Mouse (Mus musculus): ENCODE results near the gene Gnat2. TPM values are rescaled to one million over a fixed set of nuclear protein-coding genes. Genes with fewer than 3 reads are reported as not detected.
A peak's percentile ranks its signal among the peaks of the same experiment; 100 is the strongest.

The Gnat2 gene
- polyA plus RNA-seq, 1 experiment from 2014 or later, result 1.3 TPM

DNA sequence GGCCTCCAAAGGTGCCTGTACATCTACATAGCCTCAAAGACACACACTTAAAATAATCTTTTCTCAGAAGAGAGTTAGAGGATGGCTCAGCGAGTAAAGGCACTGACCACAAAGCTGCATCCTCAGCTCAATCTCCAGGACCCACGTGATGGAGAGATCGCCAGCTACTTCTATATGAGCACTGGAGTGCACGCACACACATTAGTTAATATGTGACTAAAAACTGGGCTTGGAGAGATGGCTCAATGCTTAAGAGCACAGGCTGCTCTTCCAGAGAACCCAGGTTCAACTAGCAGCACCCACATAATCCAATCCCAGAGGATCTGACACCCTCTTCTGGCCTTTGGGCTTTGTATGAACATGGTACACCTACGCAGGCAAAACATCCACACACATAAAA is 38.6 kb downstream of the Gnat2 start:
- 91% methylated on average over 5 of the region's 5 CpGs for whole genome bisulfite sequencing (ENCODE audit: insufficient replicate concordance)
- no peak overlapping the region for H3K4me3 ChIP-seq (ENCODE audit: low read depth, low read length)
- no peak overlapping the region for H3K9ac ChIP-seq (ENCODE audit: low read depth, low read length)

GRCm38 (mm10) chr3:108131821-108132220 is 39.2 kb downstream of the Gnat2 start:
- no peaks in the 10 kb centered on the region for H3K9me3 ChIP-seq (replicated peaks; ENCODE audit: control insufficient read depth, low read length)
- H3K27ac ChIP-seq (ENCODE audit: low read depth, low read length), result peak overlapping the region; percentile 42; the same call in 1 of the 2 replicates
- WGBS (ENCODE audit: insufficient replicate concordance), result 33% methylated on average over 1 of the region's 1 CpGs
- H3K4me2 ChIP-seq, result no peak overlapping the region
- ATAC-seq (replicated peaks; ENCODE audit: insufficient number of reproducible peaks, low FRiP score, low TSS enrichment), result no peak
- 0 out of 2 replicates have a peak overlapping the region, but pooled peaks have one; percentile 22 for H3K9ac ChIP-seq (ENCODE audit: low read depth, low read length)
- H3K27me3 ChIP-seq (ENCODE audit: control insufficient read depth, insufficient read depth, low read length), result no peaks in the 10 kb centered on the region
- peaks cover 44% of the 10 kb centered on the region for H3K4me1 ChIP-seq (ENCODE audit: control insufficient read depth, insufficient read depth, low read length)
- no peaks in the 10 kb centered on the region for H3K36me3 ChIP-seq (ENCODE audit: control insufficient read depth, insufficient read depth, low read length)
- H3K4me3 ChIP-seq (ENCODE audit: low read depth, low read length), result no peak overlapping the region

More for the DNA sequence above, 38.6 kb downstream of the Gnat2 start:
- Histone ChIP-seq H3K27ac (ENCODE audit: low read depth, low read length) (no peak overlapping the region), H3K36me3 (ENCODE audit: control insufficient read depth, insufficient read depth, low read length) (no peaks in the 10 kb centered on the region), H3K9me3 (replicated peaks; ENCODE audit: control insufficient read depth, low read length) (no peaks in the 10 kb centered on the region), H3K4me2 (no peak overlapping the region), H3K27me3 (ENCODE audit: control insufficient read depth, insufficient read depth, low read length) (no peaks in the 10 kb centered on the region), H3K4me1 (ENCODE audit: control insufficient read depth, insufficient read depth, low read length) (peaks cover 44% of the 10 kb centered on the region)
- no peak for ATAC-seq (replicated peaks; ENCODE audit: insufficient number of reproducible peaks, low FRiP score, low TSS enrichment)

DNA sequence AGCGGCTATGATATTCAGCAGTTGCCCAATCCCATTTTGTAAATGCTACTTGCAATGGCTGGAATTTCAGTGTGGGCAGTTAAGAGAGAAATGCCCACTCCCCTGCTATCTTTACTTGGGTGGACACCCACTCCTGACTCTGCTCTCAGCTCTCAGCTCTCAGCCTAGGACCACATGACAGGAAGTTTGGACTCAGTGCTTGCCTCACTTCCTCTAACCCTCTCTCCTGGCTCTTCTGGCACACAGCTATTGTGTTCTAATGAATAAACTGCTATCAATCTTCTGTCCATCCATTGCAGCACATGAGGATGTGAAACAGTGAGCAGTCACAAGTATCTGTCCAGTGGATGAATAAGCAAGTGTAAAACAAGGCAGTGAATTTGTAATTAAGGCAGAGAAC is 39.9 kb downstream of the Gnat2 start:
- no peaks in the 10 kb centered on the region for H3K36me3 ChIP-seq (ENCODE audit: control insufficient read depth, insufficient read depth, low read length)
- no peaks in the 10 kb centered on the region for H3K27me3 ChIP-seq (ENCODE audit: control insufficient read depth, insufficient read depth, low read length)
- H3K27ac ChIP-seq (ENCODE audit: low read depth, low read length), result peak overlapping the region; percentile 42
- ATAC-seq (replicated peaks; ENCODE audit: insufficient number of reproducible peaks, low FRiP score, low TSS enrichment), result no peak
- no peaks in the 10 kb centered on the region for H3K9me3 ChIP-seq (replicated peaks; ENCODE audit: control insufficient read depth, low read length)
- no peak overlapping the region for H3K4me3 ChIP-seq (ENCODE audit: low read depth, low read length)
- H3K9ac ChIP-seq (ENCODE audit: low read depth, low read length), result no peak overlapping the region
- no peak overlapping the region for H3K4me2 ChIP-seq
- H3K4me1 ChIP-seq (ENCODE audit: control insufficient read depth, insufficient read depth, low read length), result peaks cover 44% of the 10 kb centered on the region
- WGBS (ENCODE audit: insufficient replicate concordance), result 65% methylated on average over 1 of the region's 1 CpGs

GRCm38 (mm10) chr3:108134701-108135100 is 42.1 kb downstream of the Gnat2 start:
- no peak; the same call in 1 of the 2 replicates for ATAC-seq (replicated peaks; ENCODE audit: insufficient number of reproducible peaks, low FRiP score, low TSS enrichment)
- H3K4me3 ChIP-seq (ENCODE audit: low read depth, low read length), result no peak overlapping the region

DNA sequence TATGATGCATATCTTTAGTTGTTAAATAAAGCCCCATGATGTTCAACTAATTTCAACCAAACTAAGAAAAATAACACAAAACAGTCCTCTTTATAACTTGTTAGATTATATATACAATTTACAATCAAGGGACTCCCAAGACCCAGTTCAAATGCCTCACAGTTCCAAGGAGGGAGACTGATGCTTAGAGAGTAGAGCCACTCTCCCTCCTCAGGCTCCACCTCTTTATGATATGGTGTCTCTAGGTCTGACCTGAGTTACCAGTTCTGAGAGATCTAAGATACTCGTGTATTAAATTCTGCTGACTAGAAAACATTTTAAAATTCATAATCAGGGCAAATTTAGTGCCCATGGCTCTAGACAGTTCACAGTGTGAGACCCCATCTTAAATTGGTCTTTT is 46.5 kb downstream of the Gnat2 start:
- 0 out of 2 replicates have a peak, but pooled peaks cover 2% of the 10 kb centered on the region for H3K36me3 ChIP-seq (ENCODE audit: control insufficient read depth, insufficient read depth, low read length)
- H3K4me1 ChIP-seq (ENCODE audit: control insufficient read depth, insufficient read depth, low read length), result no peaks in the 10 kb centered on the region
- no peak for ATAC-seq (replicated peaks; ENCODE audit: insufficient number of reproducible peaks, low FRiP score, low TSS enrichment)
- H3K9me3 ChIP-seq (replicated peaks; ENCODE audit: control insufficient read depth, low read length), result no peaks in the 10 kb centered on the region
- no peaks in the 10 kb centered on the region for H3K27me3 ChIP-seq (ENCODE audit: control insufficient read depth, insufficient read depth, low read length)
- no peak overlapping the region for H3K9ac ChIP-seq (ENCODE audit: low read depth, low read length)
- H3K4me2 ChIP-seq, result no peak overlapping the region
- no peak overlapping the region for H3K4me3 ChIP-seq (ENCODE audit: low read depth, low read length)
- H3K27ac ChIP-seq (ENCODE audit: low read depth, low read length), result no peak overlapping the region
- WGBS (ENCODE audit: insufficient replicate concordance), result 85% methylated on average over 1 of the region's 1 CpGs

More at GRCm38 (mm10) chr3:108134701-108135100, 42.1 kb downstream of the Gnat2 start:
- H3K4me1 ChIP-seq (ENCODE audit: control insufficient read depth, insufficient read depth, low read length), result peaks cover 34% of the 10 kb centered on the region
- H3K4me2 ChIP-seq, result no peak overlapping the region
- WGBS (ENCODE audit: insufficient replicate concordance), result 69% methylated on average over 11 of the region's 11 CpGs
- H3K36me3 ChIP-seq (ENCODE audit: control insufficient read depth, insufficient read depth, low read length), result no peaks in the 10 kb centered on the region
- H3K27ac ChIP-seq (ENCODE audit: low read depth, low read length), result no peak overlapping the region
- no peak overlapping the region for H3K9ac ChIP-seq (ENCODE audit: low read depth, low read length)
- H3K9me3 ChIP-seq (replicated peaks; ENCODE audit: control insufficient read depth, low read length), result no peaks in the 10 kb centered on the region
- no peaks in the 10 kb centered on the region for H3K27me3 ChIP-seq (ENCODE audit: control insufficient read depth, insufficient read depth, low read length)

- ATAC-seq (replicated peaks; ENCODE audit: insufficient number of reproducible peaks, low FRiP score, low TSS enrichment), result no peak
- WGBS (ENCODE audit: insufficient replicate concordance), result 86% methylated on average over 4 of the region's 4 CpGs
- H3K4me1 ChIP-seq (ENCODE audit: control insufficient read depth, insufficient read depth, low read length), result peaks cover 7% of the 10 kb centered on the region; the same call in 1 of the 2 replicates
These were observed 48.2 kb downstream of the Gnat2 start for GRCm38 (mm10) chr3:108140786-108141185.

DNA sequence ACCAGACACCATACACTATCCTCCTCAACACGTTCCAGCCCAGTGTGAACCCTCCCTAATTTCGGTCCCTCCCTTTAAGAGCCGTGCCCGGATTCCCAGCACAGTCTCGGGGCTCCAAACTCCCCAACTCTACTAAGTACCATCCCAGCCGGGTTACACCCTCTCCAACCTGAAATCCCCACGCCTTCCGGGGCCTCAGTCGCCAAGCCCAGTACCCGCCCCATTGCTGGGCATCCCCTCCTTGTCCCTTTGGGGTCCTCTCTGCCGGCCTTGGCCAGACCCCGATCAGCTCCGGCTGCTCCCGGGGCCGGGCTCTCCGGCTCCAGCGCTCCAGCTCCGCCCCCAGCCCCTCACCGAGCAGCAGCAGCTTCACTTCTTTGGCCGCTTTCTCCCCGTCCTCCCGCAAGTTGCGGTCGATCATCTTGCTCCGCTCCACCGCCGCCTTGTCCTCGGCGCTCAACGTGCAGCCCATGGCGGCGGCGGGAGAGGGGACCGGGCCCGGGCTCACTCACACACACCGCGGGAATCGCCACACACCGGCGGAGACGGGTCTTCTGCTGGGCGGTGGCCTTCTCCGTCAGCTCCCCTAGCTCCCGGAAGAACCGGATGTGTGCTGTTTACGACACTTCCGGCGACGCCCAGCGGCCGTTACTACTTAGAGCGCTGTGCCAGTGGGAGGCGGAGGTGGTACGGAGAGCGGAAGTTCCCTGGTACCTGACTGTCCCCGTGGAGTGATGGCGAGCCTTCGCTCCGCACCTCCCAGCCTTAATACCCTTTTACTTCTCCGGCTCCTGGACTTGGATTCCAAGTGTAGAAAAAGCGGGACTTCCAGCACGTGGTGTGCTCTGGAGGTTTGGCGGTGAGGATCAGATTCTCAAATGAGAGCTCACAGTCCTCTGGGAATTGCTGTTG is 53.2 kb downstream of the Gnat2 start, which contains the start of gene Gnai3:
Gene Gnai3 (minus strand): TSS at position 613 of the 912 bp plus-strand sequence.
- Histone ChIP-seq H3K9me3 (replicated peaks; ENCODE audit: control insufficient read depth, low read length) (no peaks in the 10 kb centered on the region), H3K4me3 (ENCODE audit: low read depth, low read length) (peak within 1 kb of the TSS; percentile 86), H3K4me2 (peak within 1 kb of the TSS; percentile 77), H3K27me3 (ENCODE audit: control insufficient read depth, insufficient read depth, low read length) (no peaks in the 10 kb centered on the region), H3K27ac (ENCODE audit: low read depth, low read length) (peak within 1 kb of the TSS; percentile 94), H3K9ac (ENCODE audit: low read depth, low read length) (peak within 1 kb of the TSS; percentile 90), H3K4me1 (ENCODE audit: control insufficient read depth, insufficient read depth, low read length) (peaks cover 11% of the 10 kb centered on the region), H3K36me3 (ENCODE audit: control insufficient read depth, insufficient read depth, low read length) (no peaks in the 10 kb centered on the region)
- WGBS (ENCODE audit: insufficient replicate concordance), result under 1% methylated on average over 63 of the region's 63 CpGs
- ATAC-seq (replicated peaks; ENCODE audit: insufficient number of reproducible peaks, low FRiP score, low TSS enrichment), result peak; percentile 89

More at GRCm38 (mm10) chr3:108140786-108141185, 48.2 kb downstream of the Gnat2 start:
- no peak overlapping the region for H3K4me3 ChIP-seq (ENCODE audit: low read depth, low read length)
- no peaks in the 10 kb centered on the region for H3K27me3 ChIP-seq (ENCODE audit: control insufficient read depth, insufficient read depth, low read length)
- no peak overlapping the region for H3K9ac ChIP-seq (ENCODE audit: low read depth, low read length)
- H3K4me2 ChIP-seq, result no peak overlapping the region
- H3K27ac ChIP-seq (ENCODE audit: low read depth, low read length), result no peak overlapping the region
- 0 out of 2 replicates have a peak, but pooled peaks cover 2% of the 10 kb centered on the region for H3K36me3 ChIP-seq (ENCODE audit: control insufficient read depth, insufficient read depth, low read length)
- no peaks in the 10 kb centered on the region for H3K9me3 ChIP-seq (replicated peaks; ENCODE audit: control insufficient read depth, low read length)

- H3K27ac ChIP-seq (ENCODE audit: low read depth, low read length), result no peak overlapping the region
- peak overlapping the region; percentile 86 for H3K4me3 ChIP-seq (ENCODE audit: low read depth, low read length)
- H3K4me2 ChIP-seq, result peak overlapping the region; percentile 77
- H3K27me3 ChIP-seq (ENCODE audit: control insufficient read depth, insufficient read depth, low read length), result no peaks in the 10 kb centered on the region
- H3K9ac ChIP-seq (ENCODE audit: low read depth, low read length), result peak overlapping the region; percentile 90
- 50% methylated on average over 5 of the region's 5 CpGs for WGBS (ENCODE audit: insufficient replicate concordance)
- no peaks in the 10 kb centered on the region for H3K9me3 ChIP-seq (replicated peaks; ENCODE audit: control insufficient read depth, low read length)
- no peaks in the 10 kb centered on the region for H3K36me3 ChIP-seq (ENCODE audit: control insufficient read depth, insufficient read depth, low read length)
- H3K4me1 ChIP-seq (ENCODE audit: control insufficient read depth, insufficient read depth, low read length), result peaks cover 11% of the 10 kb centered on the region
- no peak for ATAC-seq (replicated peaks; ENCODE audit: insufficient number of reproducible peaks, low FRiP score, low TSS enrichment)
These were observed 54.1 kb downstream of the Gnat2 start for GRCm38 (mm10) chr3:108146671-108147070.

Measured in heart, embryonic 11.5 days (tissue).